Mouse (Mus musculus) forebrain, embryonic 14.5 days (tissue): ENCODE measurements around the gene Trim6. TPM values are rescaled to one million over a fixed set of nuclear protein-coding genes. Genes with fewer than 3 reads are reported as not detected.
"Not testable (repeated sequence)": the region's sequence is repeated elsewhere in the genome, so short reads cannot be mapped to it uniquely, and the experiment has no call there.

ENCODE experiments used
- ATAC-seq: fragments of 200-750 bp; cut with Nextera tagmentation; 2 replicates; pipeline ENCODE4 v1.8.0; 2017; ENCODE audit warnings: mild to moderate bottlenecking, moderate library complexity
- DNase-seq: peaks from one replicate; pipeline ENCODE4 v3.0.0-alpha.2; 2015; ENCODE audit warnings: low spot score
- H3K27ac ChIP-seq: fragments of 300-500 bp; sonication (generic); 2 replicates; pipeline ENCODE4 v1.5.1; 2014; ENCODE audit warnings: low read depth, mild to moderate bottlenecking, control low read depth, low read length, moderate library complexity
- H3K27me3 ChIP-seq: fragments of 300-500 bp; sonication (generic); replicated peaks from 2 replicates; pipeline ENCODE4 v1.6.1; 2014; ENCODE audit warnings: low read length, control low read depth, mixed read lengths; ENCODE audit not compliant: control insufficient read depth, insufficient read depth
- H3K36me3 ChIP-seq: fragments of 300-500 bp; sonication (generic); 2 replicates; pipeline ENCODE4 v1.6.1; 2014; ENCODE audit warnings: low read length, control low read depth; ENCODE audit not compliant: control insufficient read depth, insufficient read depth
- H3K4me1 ChIP-seq: fragments of 300-500 bp; sonication (generic); 2 replicates; pipeline ENCODE4 v1.6.1; 2014; ENCODE audit warnings: antibody characterized with exemption, low read length, control low read depth; ENCODE audit not compliant: control insufficient read depth, insufficient read depth
- H3K4me2 ChIP-seq: fragments of 300-500 bp; sonication (generic); 2 replicates; pipeline ENCODE4 v1.6.1; 2014; ENCODE audit warnings: mild to moderate bottlenecking, control low read depth, low read length
- H3K4me3 ChIP-seq: fragments of 300-500 bp; sonication (generic); 2 replicates; pipeline ENCODE4 v1.5.1; 2014; ENCODE audit warnings: low read depth, low read length, control low read depth
- H3K9ac ChIP-seq: fragments of 300-500 bp; sonication (generic); 2 replicates; pipeline ENCODE4 v1.6.1; 2014; ENCODE audit warnings: mild to moderate bottlenecking, low read length, control low read depth, moderate library complexity
- H3K9me3 ChIP-seq: fragments of 300-500 bp; sonication (generic); replicated peaks from 2 replicates; pipeline ENCODE4 v1.6.1; 2016; ENCODE audit warnings: low read length, control low read depth, mixed read lengths; ENCODE audit not compliant: control insufficient read depth
- WGBS: fragments of 180-500 bp; shearing (Covaris S2); extraction: QIAGEN DNeasy Blood & Tissue Kit; methylation state at CpG from one replicate; pipeline ENCODE4 v1.1.7; 2014; 5-methylcytosine and 5-hydroxymethylcytosine counted together
- polyA plus RNA-seq: library from polyadenylated mRNA; unstranded; fragments of >200 nt; fragmentation: Nextera tagmentation; extraction: Ambion mirVana; gene quantifications from 2 replicates; pipeline ENCODE4 v1.2.1, GENCODE M21; 2014

Trim6 gene
- polyA plus RNA-seq, 1 experiment from 2014 or later: 0.27 TPM

GRCm38 (mm10) chr7:104199822-104200221 is 18.8 kb upstream of the Trim6 start:
- Histone ChIP-seq H3K9me3 (no peaks in the 10 kb centered on the region), H3K4me3 (no peak overlapping the region), H3K27me3 (no peaks in the 10 kb centered on the region), H3K4me1 (no peaks in the 10 kb centered on the region), H3K4me2 (no peak overlapping the region), H3K27ac (no peak overlapping the region), H3K9ac (no peak overlapping the region), H3K36me3 (no peaks in the 10 kb centered on the region)
- ATAC-seq: peak; percentile 40; the same call in 1 of the 2 replicates
- DNase-seq: peak; percentile 51
- 6% methylated on average over 5 of the region's 5 CpGs for WGBS

- no peak overlapping the region for H3K4me2 ChIP-seq
- H3K4me1 ChIP-seq: no peaks in the 10 kb centered on the region
- H3K4me3 ChIP-seq: no peak overlapping the region
- no peak overlapping the region for H3K9ac ChIP-seq
- H3K36me3 ChIP-seq: no peaks in the 10 kb centered on the region
- H3K27ac ChIP-seq: no peak overlapping the region
- 94% methylated on average over 7 of the region's 7 CpGs for WGBS
- no peak for DNase-seq
- no peak for ATAC-seq
- H3K27me3 ChIP-seq: no peaks in the 10 kb centered on the region
- H3K9me3 ChIP-seq: no peaks in the 10 kb centered on the region
These were observed 12.4 kb upstream of the Trim6 start for GRCm38 (mm10) chr7:104206197-104206596.

DNA sequence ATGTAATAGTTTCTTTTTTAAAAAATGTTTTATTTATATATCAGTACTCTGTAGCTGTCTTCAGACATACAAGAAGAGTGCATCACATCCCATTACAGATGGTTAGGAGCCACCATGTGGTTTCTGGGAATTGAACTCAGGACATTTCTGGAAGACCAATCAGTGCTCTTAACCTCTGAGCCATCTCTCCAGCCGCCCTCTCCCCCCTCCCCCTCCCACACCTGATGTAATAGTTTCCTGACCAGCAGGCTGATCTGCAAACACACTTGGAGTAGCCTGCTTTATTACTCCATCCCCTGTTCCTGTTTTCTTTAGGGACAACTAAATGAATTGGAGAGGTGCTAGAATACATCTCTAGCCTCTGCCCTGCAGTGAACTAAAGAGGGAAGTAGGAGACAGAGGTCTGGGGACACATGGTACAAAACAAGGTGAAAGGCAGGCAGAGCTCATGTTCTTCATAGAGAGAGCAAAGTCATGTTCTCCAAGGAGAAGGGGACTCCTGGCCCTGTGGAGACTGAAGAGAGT is 2.5 kb upstream of the Trim6 start:
- H3K27ac ChIP-seq: no peak overlapping the region
- ATAC-seq (no peak), DNase-seq (no peak)
- H3K4me2 ChIP-seq: no peak overlapping the region
- no peak overlapping the region for H3K9ac ChIP-seq
- H3K27me3 ChIP-seq: no peaks in the 10 kb centered on the region
- no peaks in the 10 kb centered on the region for H3K9me3 ChIP-seq
- 42% methylated on average over 1 of the region's 1 CpGs for WGBS
- H3K4me3 ChIP-seq: no peak overlapping the region
- H3K36me3 ChIP-seq: no peaks in the 10 kb centered on the region
- H3K4me1 ChIP-seq: no peaks in the 10 kb centered on the region

GRCm38 (mm10) chr7:104217881-104218280 is 712 bp upstream of the Trim6 start:
- 79% methylated on average over 2 of the region's 2 CpGs for WGBS
- ATAC-seq: no peak

GRCm38 (mm10) chr7:104231203-104231602 is 12.6 kb downstream of the Trim6 start:
- DNase-seq: peak; percentile 1
- no peak for ATAC-seq
- Histone ChIP-seq H3K4me1 (no peaks in the 10 kb centered on the region), H3K27ac (no peak overlapping the region), H3K4me3 (no peak overlapping the region), H3K9ac (no peak overlapping the region), H3K27me3 (no peaks in the 10 kb centered on the region), H3K4me2 (no peak overlapping the region), H3K36me3 (no peaks in the 10 kb centered on the region), H3K9me3 (no peaks in the 10 kb centered on the region)
- 36% methylated on average over 2 of the region's 2 CpGs for WGBS

More at GRCm38 (mm10) chr7:104217881-104218280, 712 bp upstream of the Trim6 start:
- Histone ChIP-seq H3K9ac (no peak overlapping the region), H3K4me3 (no peak overlapping the region), H3K9me3 (no peaks in the 10 kb centered on the region), H3K4me2 (no peak overlapping the region), H3K27me3 (no peaks in the 10 kb centered on the region), H3K27ac (no peak overlapping the region), H3K4me1 (no peaks in the 10 kb centered on the region), H3K36me3 (no peaks in the 10 kb centered on the region)
- no peak for DNase-seq

- Histone ChIP-seq H3K27ac (no peak overlapping the region), H3K9me3 (no peaks in the 10 kb centered on the region), H3K4me2 (no peak overlapping the region), H3K27me3 (no peaks in the 10 kb centered on the region), H3K36me3 (no peaks in the 10 kb centered on the region), H3K4me1 (no peaks in the 10 kb centered on the region), H3K4me3 (no peak overlapping the region), H3K9ac (no peak overlapping the region)
- ATAC-seq (no peak), DNase-seq (no peak)
These were observed 22.3 kb downstream of the Trim6 start for GRCm38 (mm10) chr7:104240857-104241256.

DNA sequence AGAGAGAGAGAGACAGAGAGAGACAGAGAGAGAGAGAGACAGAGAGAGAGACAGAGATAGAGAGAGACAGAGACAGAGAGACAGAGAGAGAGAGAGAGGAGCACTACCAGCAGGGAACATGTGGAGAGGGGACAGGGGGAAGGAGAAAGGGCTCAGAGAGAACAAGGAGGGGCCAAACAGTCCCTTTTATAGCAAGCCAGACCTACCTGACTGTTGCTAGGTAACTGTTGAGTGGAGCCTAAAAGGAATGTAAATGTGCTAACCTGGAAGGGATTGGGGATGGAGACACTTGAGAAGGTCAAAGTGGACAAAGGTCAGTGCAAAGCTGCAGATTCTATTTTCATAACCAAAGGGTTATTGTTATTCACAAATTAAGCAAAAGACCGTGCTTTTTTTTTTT is 25.0 kb downstream of the Trim6 start:
- ATAC-seq (no peak), DNase-seq (no peak)
- Histone ChIP-seq H3K9me3 (no peaks in the 10 kb centered on the region), H3K4me1 (no peaks in the 10 kb centered on the region), H3K4me2 (no peak overlapping the region), H3K27ac (no peak overlapping the region), H3K27me3 (no peaks in the 10 kb centered on the region), H3K36me3 (no peaks in the 10 kb centered on the region), H3K9ac (no peak overlapping the region), H3K4me3 (no peak overlapping the region)
- WGBS: 52% methylated on average over 1 of the region's 1 CpGs

DNA sequence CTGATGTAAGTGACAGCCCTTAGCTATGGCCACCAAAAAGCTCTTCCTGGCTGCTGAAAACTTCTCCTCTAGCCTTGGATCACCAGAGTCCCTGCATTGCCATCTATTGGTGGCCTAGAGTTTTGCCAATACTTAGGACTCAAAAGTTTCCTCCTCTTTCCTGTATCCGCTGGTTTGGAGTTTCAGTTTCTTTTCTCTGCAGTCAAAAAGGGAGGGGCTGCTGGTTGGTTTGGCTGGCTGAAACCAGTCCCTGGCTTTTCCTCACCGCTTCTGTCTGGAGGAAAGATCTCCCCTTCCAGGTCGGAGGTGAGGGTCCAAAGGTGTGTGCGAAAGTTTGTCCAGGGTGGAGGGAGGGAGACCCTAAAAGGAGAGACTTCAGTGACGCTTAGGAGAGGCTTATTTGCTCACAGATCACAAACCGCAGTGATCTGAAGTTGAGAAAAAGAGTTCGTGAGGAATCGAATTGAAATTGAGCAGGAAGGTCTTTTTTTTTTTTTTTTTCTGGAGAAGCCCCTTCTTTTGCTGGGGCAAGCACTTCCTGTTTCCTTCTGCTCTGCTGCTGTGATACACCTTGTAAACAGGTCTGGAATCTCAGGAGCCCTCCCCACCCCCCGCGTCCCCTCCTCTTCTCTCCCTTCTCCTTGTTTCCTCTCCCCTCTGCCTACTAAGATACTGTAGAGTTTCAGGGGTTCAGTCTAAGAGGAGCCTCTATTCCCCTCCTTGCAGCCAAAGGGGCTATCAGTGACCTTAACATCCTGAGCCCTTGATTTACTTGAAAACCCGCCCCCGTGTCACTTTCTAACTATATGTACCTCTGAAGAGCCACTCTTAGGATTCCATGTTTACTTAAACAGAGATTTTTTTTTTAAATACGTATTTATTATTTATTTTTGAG is 25.9 kb downstream of the Trim6 start, which contains the start of gene Trim34a:
Gene Trim34a, plus strand, starts transcription at position 171 of the 895 bp plus-strand sequence.
- peak within 1 kb of the TSS; percentile 26; the same call in 1 of the 2 replicates for H3K9ac ChIP-seq
- no peaks in the 10 kb centered on the region for H3K4me1 ChIP-seq
- no peaks in the 10 kb centered on the region for H3K36me3 ChIP-seq
- WGBS: 10% methylated on average over 13 of the region's 13 CpGs
- H3K27ac ChIP-seq: no peak within 1 kb of the TSS
- no peaks in the 10 kb centered on the region for H3K9me3 ChIP-seq
- peak within 1 kb of the TSS; percentile 17; the same call in 1 of the 2 replicates for H3K4me3 ChIP-seq
- H3K27me3 ChIP-seq: no peaks in the 10 kb centered on the region
- peak; percentile 55 for DNase-seq
- H3K4me2 ChIP-seq: peak within 1 kb of the TSS; percentile 42
- ATAC-seq: peak; percentile 55; the same call in 1 of the 2 replicates

DNA sequence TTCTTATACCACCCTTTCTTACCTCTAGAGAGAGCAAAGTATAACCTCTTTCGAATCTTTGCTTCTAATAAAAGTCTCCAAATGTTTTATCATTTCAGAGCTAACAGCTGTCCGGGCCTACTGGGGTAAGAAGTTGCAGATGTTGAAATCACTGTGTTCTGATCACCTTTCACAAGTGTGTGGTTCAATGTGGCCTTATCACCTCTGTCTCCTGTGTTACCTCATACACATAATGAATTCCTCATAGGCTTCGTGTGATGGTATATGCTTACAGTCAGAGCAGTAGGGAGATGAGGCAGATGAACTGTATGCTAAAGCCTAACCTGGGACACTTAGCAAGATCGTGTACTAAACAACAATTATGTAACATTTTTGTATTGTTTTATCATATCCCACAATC is 41.8 kb downstream of the Trim6 start:
- H3K4me3 ChIP-seq, H3K36me3 ChIP-seq, H3K4me1 ChIP-seq, H3K4me2 ChIP-seq, DNase-seq, H3K9me3 ChIP-seq, H3K27me3 ChIP-seq, H3K27ac ChIP-seq, ATAC-seq, H3K9ac ChIP-seq: not testable (repeated sequence)
- WGBS: 84% methylated on average over 4 of the region's 4 CpGs
